Mouse (Mus musculus): ENCODE data around the gene Shroom2.

DNA sequence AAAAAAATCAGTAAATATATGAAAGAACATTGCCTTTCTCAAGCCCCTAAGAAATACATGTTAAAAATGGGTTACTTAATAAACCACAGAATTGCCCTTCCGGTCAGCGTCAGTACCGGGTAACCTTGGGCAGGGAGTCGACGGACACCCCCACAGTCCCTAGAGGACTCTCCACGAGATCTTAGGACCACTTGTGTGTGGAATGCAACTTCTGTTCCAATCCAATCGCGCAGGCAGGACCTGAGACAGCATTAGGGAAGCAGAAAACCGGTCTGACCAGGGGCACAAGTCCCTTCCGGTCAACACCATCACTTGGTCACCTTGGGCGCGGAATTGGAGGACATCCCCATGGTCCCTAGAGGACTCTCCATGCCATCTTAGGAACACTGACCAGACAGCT, 133.9 kb downstream of the Shroom2 start:
- TF ChIP-seq POLR2A (IDR thresholded peaks at IDR 0.05; ENCODE audit: insufficient read length, low read depth) (no peak), E2F4 (IDR thresholded peaks at IDR 0.05; ENCODE audit: insufficient read depth) (no peak), TCF12 (IDR thresholded peaks at IDR 0.05; ENCODE audit: insufficient read depth, poor library complexity, severe bottlenecking) (no peak), MAX (IDR thresholded peaks at IDR 0.05; ENCODE audit: low read depth) (no peak), USF1 (IDR thresholded peaks at IDR 0.05; ENCODE audit: low read depth) (no peak), REST (IDR thresholded peaks at IDR 0.05; ENCODE audit: insufficient read depth, insufficient read length) (no peak), CEBPB (IDR thresholded peaks at IDR 0.05; ENCODE audit: insufficient read depth, poor library complexity, severe bottlenecking) (no peak), MYOG (IDR thresholded peaks at IDR 0.05; ENCODE audit: control insufficient read depth in 1 of 3, insufficient read depth in 1 of 3, insufficient read length in 2 of 3, low read depth in 2 of 3) (no peak), POLR2AphosphoS2 (IDR thresholded peaks at IDR 0.05; ENCODE audit: insufficient read length, low read depth) (no peak), MYOD1 (IDR thresholded peaks at IDR 0.05; ENCODE audit: control insufficient read depth in 1 of 3, insufficient read length in 2 of 3, low read depth in 2 of 3) (no peak), TCF3 (IDR thresholded peaks at IDR 0.05; ENCODE audit: insufficient read length, low read depth) (no peak)

Data from myocyte (in vitro differentiated cells).